Mouse (Mus musculus) mesoderm, embryonic 11.5 days (tissue): ENCODE results near the gene Vrk2.

Experiments
- DNase-seq: peaks from one replicate; pipeline ENCODE4 v3.0.0-alpha.2; 2012; ENCODE audit warnings: low read depth, low spot score

The Vrk2 gene

GRCm38 (mm10) chr11:26593061-26594059, at the start of gene Vrk2, which contains the start of gene Gm6899:
TSS of gene Vrk2 (minus strand) at chr11:26593999.
TSS of gene Gm6899 (plus strand) at chr11:26593241.
- peak; percentile 77 for DNase-seq

GRCm38 (mm10) chr11:26642141-26642540, 48.3 kb upstream of the Vrk2 start:
- no peak for DNase-seq

GRCm38 (mm10) chr11:26640314-26640785, 46.6 kb upstream of the Vrk2 start:
- no peak for DNase-seq

GRCm38 (mm10) chr11:26636239-26636638, 42.4 kb upstream of the Vrk2 start:
- no peak for DNase-seq

GRCm38 (mm10) chr11:26622727-26623126, 28.9 kb upstream of the Vrk2 start:
- no peak for DNase-seq

DNA sequence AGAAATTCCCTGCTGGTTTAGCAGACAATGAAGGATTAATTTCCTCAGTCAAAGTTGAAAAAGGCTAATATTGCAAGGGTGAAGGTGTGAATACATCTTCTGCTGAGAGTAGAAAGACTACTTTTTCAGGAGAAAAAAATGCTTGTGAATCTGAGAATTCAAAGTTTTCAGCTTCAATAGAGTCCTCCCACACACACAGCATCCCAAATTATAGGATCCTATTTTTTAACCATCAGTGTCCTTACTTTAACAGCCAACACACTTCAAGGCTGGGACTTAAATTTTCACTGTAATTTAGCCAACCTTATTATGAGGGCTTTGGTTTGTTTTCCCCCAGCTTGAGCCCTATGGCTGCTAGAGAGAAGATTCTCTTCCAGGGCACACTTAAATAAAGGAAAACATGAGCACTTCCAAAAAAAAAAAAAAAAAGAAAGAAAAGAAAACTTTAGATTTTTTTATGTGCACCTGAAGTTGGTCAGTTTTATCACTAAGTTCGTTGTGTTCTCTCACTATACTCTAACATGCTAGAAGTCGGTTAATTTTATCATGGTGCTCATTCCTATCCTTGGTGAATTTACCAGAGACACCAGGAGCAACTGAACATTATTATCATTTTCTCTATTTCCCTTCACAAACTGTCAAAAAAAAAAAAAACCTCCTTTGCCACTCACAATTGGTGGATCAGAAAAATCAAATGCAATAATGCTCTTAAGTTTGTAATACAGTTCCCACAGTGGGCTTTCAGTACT, 24.9 kb upstream of the Vrk2 start:
- DNase-seq = no peak

DNA sequence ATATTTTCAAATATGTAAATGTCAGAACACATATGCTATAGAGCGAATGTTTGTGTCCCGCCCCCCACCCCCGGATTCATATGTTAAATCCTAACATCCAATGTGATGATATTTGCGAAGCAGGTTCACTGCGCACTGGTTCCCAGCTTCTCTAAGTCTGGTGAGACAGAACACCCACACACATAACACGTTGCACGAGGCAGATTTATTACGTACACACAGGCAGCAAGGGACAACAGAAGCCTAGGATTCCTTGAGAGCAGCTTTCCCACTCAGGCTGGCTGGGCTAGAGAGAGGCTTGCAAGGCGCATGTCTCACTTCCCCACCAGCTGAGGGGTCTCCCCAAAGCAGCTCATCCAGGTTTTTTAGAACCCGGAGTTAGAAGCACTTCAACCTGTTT, 15.0 kb upstream of the Vrk2 start:
- no peak for DNase-seq

DNA sequence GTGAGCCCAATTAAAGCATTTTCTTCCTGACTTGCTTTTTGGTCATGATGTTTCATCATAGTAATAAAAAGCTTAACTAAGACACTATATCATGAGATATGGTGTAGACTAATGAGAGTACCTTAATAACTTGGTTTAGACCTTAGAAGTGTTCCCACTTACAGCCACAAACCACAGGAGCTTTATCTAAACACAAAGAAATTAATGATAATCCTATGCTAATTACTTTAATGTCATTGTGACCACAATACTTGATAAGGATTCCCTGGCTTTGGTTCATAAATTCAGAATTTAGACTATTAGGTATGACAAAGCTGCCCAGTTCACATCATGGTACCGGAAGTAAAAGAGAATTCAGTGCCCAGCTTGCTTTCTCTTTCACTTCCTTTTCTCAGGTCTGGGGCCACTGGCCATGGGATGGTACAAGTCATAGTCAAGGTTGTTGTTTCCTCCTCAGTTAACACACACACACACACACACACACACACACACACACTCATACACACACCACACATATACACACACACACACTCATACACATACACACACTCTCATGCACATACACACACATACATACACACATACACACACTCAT, 10.4 kb upstream of the Vrk2 start:
- no peak for DNase-seq

GRCm38 (mm10) chr11:26601571-26602175, 7.9 kb upstream of the Vrk2 start:
- no peak for DNase-seq

DNA sequence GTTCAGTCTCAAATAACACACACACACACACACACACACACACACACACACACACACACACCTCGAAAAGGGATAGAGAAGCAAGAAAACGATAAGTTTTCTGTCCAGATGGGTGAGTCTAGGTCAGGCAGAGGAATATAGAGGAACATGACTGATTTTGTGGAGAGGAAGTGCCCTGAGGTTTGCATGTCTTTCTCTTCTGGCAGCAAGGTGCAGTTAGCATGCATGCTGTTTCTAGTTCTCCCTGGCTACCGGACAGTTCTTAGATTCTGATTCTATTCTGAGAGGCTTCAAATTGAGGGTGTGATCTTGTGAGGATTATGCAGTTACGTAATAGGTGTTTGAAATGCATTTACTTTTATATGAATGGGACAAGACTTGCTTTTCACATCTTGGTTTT, 6.9 kb upstream of the Vrk2 start:
- DNase-seq = no peak

GRCm38 (mm10) chr11:26598876-26599275, 5.1 kb upstream of the Vrk2 start:
- DNase-seq = no peak

GRCm38 (mm10) chr11:26597761-26598160, 4.0 kb upstream of the Vrk2 start:
- DNase-seq = no peak

DNA sequence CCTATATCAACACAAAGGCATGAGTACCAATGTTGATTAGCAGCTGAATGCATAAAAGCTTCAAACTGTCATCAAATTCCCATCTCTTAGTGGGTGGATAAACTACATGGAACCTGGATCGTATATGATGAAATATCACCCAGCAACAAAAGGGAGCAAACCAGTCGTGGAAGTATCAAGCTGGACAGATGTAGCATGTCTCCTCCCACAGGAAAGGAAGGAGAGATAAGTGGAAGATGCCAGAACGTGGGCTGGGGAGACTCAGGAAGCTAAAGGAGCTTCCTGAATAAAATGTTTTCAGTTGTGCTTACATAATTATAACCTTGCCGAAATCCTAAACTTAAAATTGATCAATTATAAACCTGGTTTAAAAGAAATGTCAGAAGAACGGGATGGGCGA, 3.3 kb upstream of the Vrk2 start:
- DNase-seq = no peak

DNA sequence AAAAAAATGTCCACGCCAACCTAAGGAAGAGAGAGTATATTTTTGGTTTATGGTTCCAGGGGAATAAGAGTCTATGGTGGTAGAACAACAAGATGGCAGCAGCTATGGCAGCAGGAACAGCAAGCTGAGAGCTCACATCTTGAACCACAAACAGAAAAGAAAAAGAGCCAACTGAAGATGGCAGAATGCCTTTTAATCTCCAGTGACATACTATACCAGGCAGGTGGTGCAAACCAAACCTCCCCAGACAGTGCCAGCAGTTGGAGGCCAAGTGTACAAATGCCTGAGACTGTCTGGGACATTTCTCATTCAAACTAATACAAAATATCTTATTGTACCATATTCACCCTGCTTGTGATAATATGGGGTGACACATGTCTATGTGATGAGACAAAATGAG, 2.4 kb upstream of the Vrk2 start:
- DNase-seq = no peak

- DNase-seq = no peak
Observed at GRCm38 (mm10) chr11:26594487-26594886, 688 bp upstream of the Vrk2 start.

DNA sequence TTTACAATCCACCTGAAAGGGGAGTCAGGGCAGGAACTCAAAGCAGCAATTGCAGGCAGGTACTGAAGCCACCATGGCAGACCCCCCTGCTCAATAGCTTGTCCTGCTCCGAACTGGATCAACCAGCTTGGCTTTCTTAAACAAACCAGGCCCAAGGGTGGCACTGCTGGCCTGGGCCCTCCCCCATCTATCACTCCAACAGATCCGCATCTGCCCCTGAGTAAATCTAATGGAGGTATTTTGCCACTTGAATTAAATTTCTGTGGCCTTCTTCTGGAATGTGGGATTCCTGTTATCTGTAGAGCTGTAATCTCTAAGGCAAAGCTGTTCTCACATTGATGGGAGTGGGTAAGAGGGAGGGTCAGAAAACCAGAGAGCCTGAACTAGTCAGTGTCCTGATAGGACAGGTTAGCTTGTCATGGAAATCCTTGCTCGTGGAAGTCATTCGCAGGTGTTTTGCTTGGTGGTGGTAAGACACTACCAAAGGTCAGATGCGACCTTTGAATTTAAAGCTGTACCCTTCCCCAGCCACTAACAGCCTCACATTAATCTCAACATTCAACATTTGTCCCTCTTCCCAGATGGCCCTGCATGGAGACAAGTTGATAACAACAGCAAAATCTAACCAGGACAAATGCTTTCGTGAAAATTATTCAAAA, 1.3 kb downstream of the Vrk2 start:
- DNase-seq = peak; percentile 20

DNA sequence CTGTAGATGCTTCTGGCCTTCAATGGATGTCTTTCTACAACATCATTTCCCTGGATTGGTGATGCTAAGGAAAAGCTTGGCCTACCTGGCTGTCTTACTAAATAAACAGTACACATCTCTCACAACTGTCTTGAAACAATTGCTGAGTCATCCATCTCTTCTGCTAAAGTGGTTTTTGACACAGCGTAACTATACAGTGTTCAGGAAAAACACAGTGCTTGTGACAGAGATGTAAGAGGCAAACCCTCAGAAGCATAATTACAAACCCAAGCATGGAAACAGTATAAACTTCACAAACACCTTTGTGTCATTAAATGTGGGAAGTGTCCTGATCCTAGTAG, 6.6 kb downstream of the Vrk2 start:
- DNase-seq = no peak

- DNase-seq = no peak
Observed at GRCm38 (mm10) chr11:26586367-26587183, 7.2 kb downstream of the Vrk2 start.

DNA sequence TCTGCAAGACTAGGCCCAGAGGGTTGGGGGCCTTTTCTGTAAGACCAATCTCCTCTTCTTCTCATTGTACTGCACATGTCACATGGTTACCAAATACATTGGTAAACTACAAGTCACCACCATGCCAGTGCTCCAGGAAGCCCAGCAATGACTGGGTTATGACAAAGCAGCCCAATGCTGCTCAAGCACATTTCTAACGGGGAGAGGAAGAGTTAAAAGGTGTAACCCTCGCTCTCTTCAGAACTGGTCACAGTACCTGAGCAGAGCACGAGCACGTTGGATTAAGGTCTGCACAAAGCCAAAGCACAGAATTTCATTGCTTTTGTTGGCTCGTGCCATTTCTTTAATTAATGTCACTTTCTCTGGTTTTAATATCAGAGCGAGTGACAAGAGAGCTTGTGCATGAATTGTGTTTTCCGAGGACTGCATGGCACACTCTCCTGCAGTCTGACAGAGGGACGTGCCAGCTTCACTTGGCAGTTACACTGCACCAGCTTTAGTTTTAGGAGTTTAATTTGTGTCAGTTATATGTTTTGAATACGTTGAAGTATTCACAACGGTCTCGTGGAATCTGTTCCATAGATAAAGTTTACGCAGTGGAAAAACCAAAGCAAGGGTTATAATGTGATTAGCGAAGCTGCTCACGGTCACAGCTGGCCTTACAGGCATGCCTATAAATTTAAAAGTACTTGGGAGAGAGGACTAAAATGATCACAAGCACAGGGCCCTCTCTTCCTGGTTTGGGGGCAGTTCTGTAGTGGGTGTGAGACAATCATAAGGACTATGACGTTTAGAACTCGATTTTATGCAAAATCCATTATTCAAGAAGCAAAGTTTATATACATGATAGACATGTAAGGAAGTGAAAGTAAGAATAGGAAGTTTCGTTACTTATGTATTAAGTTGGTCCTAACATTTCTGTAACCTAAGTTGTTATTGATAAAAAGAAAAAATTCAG, 8.1 kb downstream of the Vrk2 start:
- DNase-seq = no peak
